Mouse (Mus musculus) regulatory T cell (primary cell): ENCODE results near the gene Csrnp3.

Source experiments
- in situ Hi-C: fragments of 300-600 bp; cut with MboI, MseI; formaldehyde crosslinking; loops from one replicate; pipeline ENCODE4 v1.15.1; 2025; ENCODE audit warnings: high pct_unique_total_duplicates

Gene Csrnp3

GRCm38 (mm10) chr2:66019235-66019634 is 173.7 kb downstream of the Csrnp3 start:
- in situ Hi-C loops, result no loop called here

- in situ Hi-C loops, result no loop called here
These were observed 177.9 kb downstream of the Csrnp3 start for GRCm38 (mm10) chr2:66023419-66023818.

DNA sequence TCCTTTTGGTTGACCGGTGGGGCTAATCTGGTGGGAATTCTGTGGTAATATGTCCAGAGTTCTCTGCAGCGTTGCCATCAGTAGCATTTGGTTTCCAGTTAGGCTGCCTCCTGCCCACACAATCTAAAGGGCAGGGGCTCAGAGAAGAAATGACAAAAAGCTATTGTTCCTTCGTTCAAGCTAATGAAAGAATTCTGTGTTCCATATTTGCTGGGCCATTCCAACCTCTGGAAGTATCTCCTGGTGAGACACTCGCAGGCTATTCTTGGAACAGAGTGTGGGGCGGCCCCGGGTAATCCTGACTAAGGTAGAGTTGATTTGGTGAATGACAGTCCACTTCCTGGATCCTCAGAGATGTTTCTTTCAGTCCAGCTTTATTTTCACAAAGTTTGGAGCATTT is 179.3 kb downstream of the Csrnp3 start:
- in situ Hi-C loops, result no loop called here

DNA sequence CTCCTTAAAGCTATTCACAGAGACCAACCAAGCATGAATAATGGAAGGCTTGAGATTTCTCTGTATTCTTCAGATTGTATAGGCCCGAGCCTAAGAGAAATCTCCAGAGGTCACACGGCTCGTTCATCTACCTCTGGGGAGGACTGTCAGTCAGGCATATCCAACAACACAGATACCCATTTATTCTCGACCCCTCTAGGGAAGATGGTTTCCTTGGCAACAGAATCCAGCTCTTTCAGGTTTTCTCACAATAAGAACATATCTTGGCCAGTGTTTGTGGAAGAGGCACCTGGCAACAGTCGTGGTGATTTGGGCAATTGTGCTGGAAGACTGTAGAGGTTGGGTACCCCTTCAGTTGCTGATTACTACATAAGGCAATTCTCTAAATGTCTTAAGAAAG is 183.2 kb downstream of the Csrnp3 start:
- in situ Hi-C loops, result no loop called here

- in situ Hi-C loops, result no loop called here
These were observed 189.5 kb downstream of the Csrnp3 start for GRCm38 (mm10) chr2:66034907-66035679.

- in situ Hi-C loops, result no loop called here
These were observed 195.0 kb downstream of the Csrnp3 start for GRCm38 (mm10) chr2:66040611-66041010.

- in situ Hi-C loops, result no loop called here
These were observed 195.8 kb downstream of the Csrnp3 start for GRCm38 (mm10) chr2:66041203-66041916.

DNA sequence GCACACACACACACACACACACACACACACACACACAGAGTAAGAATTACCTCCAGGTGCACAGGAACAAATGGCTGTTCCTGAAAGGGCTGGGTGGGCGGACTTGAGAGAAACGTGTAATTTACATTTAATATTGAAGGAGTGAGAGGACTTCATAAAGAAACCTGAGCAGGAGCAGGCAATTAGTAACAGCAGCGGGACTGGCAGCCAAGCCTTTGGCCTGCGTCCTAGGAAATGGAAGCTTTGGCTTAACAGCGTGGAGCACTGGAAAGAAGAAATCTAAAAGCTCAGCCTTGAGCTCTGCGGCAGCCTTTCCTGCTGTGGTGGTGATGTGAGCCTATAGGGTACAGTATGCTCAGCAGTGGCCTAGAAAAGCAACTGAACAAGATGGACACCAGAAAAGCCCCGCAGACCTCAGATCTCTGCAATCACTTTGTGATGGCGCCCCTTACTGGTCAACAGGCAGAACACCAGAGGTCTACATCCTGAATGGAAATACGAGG is 196.4 kb downstream of the Csrnp3 start:
- in situ Hi-C loops, result no loop called here

- in situ Hi-C loops, result no loop called here
These were observed 198.2 kb downstream of the Csrnp3 start for GRCm38 (mm10) chr2:66043441-66044404.

DNA sequence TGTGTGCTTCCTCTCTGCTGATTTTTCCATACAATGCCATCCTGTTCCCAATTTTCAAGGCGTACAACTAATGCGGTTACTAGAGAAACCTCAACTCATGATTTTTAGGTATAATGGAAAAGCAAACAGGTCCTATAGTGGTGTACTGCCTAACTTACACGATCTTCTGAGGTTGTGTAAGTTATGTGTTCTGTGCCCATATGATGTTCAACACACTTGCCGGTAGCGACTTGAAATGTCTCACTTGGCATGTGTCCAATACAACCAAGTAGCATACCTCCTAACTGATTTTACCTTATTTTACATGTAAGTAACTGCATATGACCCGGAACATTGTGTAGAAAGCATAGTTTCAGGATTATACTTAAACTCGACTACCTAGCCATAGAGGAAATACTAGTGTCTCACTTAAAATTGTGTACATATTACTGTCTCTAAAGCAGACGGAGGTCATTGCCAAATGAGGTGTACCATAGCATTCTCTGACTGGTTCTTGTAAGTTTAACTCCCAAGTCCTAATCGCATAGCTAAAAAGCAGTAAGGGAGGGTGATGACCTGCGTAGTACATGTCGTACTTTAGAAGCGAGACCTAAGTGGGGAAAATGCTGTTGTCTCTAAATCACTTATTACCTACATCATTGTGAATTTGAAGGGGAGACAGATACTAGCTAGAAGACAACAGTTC is 199.0 kb downstream of the Csrnp3 start:
- in situ Hi-C loops, result no loop called here

- in situ Hi-C loops, result no loop called here
These were observed 217.7 kb downstream of the Csrnp3 start for GRCm38 (mm10) chr2:66063291-66063690.

DNA sequence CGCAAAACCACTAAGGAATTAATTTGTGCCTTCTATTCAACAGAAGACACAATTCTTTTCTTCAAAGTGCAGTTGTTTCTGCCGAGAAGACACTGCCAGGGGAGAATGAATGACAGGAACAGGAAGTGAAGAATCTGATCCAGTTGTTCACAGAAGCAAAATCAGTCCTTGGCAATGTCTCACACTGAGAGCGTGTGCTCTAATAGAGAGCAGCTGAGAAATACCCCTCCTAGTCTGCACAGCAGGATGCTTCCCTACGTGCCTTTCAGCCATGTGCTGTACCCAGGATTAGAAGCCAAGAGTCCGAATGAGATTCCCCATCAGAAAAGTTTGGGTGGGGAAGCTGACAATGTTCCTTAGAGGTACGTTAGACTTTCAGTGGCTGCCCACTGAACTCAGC is 223.9 kb downstream of the Csrnp3 start:
- in situ Hi-C loops, result no loop called here

- in situ Hi-C loops, result no loop called here
These were observed 235.2 kb downstream of the Csrnp3 start for GRCm38 (mm10) chr2:66080731-66081130.
